Mouse (Mus musculus): ENCODE measurements around the gene Klf12.

The Klf12 gene

GRCm38 (mm10) chr14:100134304-100134703 is 150.2 kb downstream of the Klf12 start:
- in situ Hi-C loops (cut with MseI, MboI): no loop called here

GRCm38 (mm10) chr14:100132479-100132878 is 152.0 kb downstream of the Klf12 start:
- in situ Hi-C loops (cut with MseI, MboI): no loop called here

- in situ Hi-C loops (cut with MseI, MboI): no loop called here
These were observed 158.4 kb downstream of the Klf12 start for GRCm38 (mm10) chr14:100126126-100126525.

- in situ Hi-C loops (cut with MseI, MboI): no loop called here
These were observed 163.4 kb downstream of the Klf12 start for GRCm38 (mm10) chr14:100121075-100121474.

- in situ Hi-C loops (cut with MseI, MboI): no loop called here
These were observed 164.6 kb downstream of the Klf12 start for GRCm38 (mm10) chr14:100119866-100120265.

GRCm38 (mm10) chr14:100113419-100113818 is 171.1 kb downstream of the Klf12 start:
- in situ Hi-C loops (cut with MseI, MboI): no loop called here

- in situ Hi-C loops (cut with MseI, MboI): no loop called here
These were observed 172.7 kb downstream of the Klf12 start for GRCm38 (mm10) chr14:100111735-100112134.

- in situ Hi-C loops (cut with MseI, MboI): no loop called here
These were observed 174.9 kb downstream of the Klf12 start for GRCm38 (mm10) chr14:100109563-100109962.

- in situ Hi-C loops (cut with MseI, MboI): no loop called here
These were observed 178.9 kb downstream of the Klf12 start for GRCm38 (mm10) chr14:100105570-100105969.

GRCm38 (mm10) chr14:100104818-100105217 is 179.7 kb downstream of the Klf12 start:
- in situ Hi-C loops (cut with MseI, MboI): no loop called here

- in situ Hi-C loops (cut with MseI, MboI): no loop called here
These were observed 180.7 kb downstream of the Klf12 start for GRCm38 (mm10) chr14:100103818-100104217.

GRCm38 (mm10) chr14:100097208-100098189 is 187.0 kb downstream of the Klf12 start:
- in situ Hi-C loops (cut with MseI, MboI): no loop called here

GRCm38 (mm10) chr14:100095730-100096129 is 188.7 kb downstream of the Klf12 start:
- in situ Hi-C loops (cut with MseI, MboI): no loop called here

GRCm38 (mm10) chr14:100090517-100090916 is 194.0 kb downstream of the Klf12 start:
- in situ Hi-C loops (cut with MseI, MboI): no loop called here

GRCm38 (mm10) chr14:100079620-100080019 is 204.9 kb downstream of the Klf12 start:
- in situ Hi-C loops (cut with MseI, MboI): no loop called here

- in situ Hi-C loops (cut with MseI, MboI): no loop called here
These were observed 211.9 kb downstream of the Klf12 start for GRCm38 (mm10) chr14:100072431-100073195.

GRCm38 (mm10) chr14:100069543-100070090 is 214.9 kb downstream of the Klf12 start:
- in situ Hi-C loops (cut with MseI, MboI): no loop called here

- in situ Hi-C loops (cut with MseI, MboI): no loop called here
These were observed 215.8 kb downstream of the Klf12 start for GRCm38 (mm10) chr14:100068715-100069114.

GRCm38 (mm10) chr14:100062516-100062915 is 222.0 kb downstream of the Klf12 start:
- in situ Hi-C loops (cut with MseI, MboI): no loop called here

- in situ Hi-C loops (cut with MseI, MboI): no loop called here
These were observed 230.3 kb downstream of the Klf12 start for GRCm38 (mm10) chr14:100054150-100054549.

GRCm38 (mm10) chr14:100053456-100053855 is 231.0 kb downstream of the Klf12 start:
- in situ Hi-C loops (cut with MseI, MboI): no loop called here

- in situ Hi-C loops (cut with MseI, MboI): no loop called here
These were observed 231.6 kb downstream of the Klf12 start for GRCm38 (mm10) chr14:100052876-100053275.

Measured in mouse trophoblast stem cell (cell line).